Mouse (Mus musculus) granulocyte monocyte progenitor cell, adult 5-6 weeks (primary cell): ENCODE measurements at regions not wholly inside any gene's neighbourhood (a gene's known extent, or its start where the extent isn't known, plus 50 kb on each side); places are given as distances from the start of the nearest gene placed in this dataset.
"Not testable (repeated sequence)": the region's sequence is repeated elsewhere in the genome, so short reads cannot be mapped to it uniquely, and the experiment has no call there.

ENCODE experiments used
- ATAC-seq: replicated peaks from 2 replicates; pipeline ENCODE4 v1.8.0; 2016; ENCODE audit warnings: mild to moderate bottlenecking, moderate TSS enrichment, inconsistent platforms; ENCODE audit not compliant: poor library complexity, severe bottlenecking

DNA sequence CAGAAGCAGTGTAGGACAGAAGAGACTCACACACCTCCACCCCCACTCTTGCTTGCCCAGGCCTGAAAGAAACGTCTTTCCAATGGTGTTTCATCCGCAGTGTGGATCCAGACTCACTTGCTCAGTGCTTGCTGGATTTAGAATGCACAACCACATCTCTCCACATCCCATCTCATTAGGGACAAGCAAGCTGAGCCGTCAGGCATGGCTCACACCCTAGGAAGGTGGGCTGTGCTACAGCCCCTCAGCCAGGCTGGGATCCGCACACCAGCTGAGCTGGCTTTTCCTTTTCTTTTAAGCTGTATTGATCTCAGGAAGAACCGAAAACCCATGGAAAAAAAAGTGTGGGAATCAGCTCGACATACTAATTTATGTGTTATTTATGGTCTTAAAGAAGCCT, 151.1 kb downstream of the Srek1 start:
- no peak for ATAC-seq

- ATAC-seq, result no peak
These were observed 152.1 kb downstream of the Srek1 start for GRCm38 (mm10) chr13:103622324-103622723.

- not testable (repeated sequence) for ATAC-seq
These were observed 153.4 kb downstream of the Srek1 start for GRCm38 (mm10) chr13:103620958-103621357.

DNA sequence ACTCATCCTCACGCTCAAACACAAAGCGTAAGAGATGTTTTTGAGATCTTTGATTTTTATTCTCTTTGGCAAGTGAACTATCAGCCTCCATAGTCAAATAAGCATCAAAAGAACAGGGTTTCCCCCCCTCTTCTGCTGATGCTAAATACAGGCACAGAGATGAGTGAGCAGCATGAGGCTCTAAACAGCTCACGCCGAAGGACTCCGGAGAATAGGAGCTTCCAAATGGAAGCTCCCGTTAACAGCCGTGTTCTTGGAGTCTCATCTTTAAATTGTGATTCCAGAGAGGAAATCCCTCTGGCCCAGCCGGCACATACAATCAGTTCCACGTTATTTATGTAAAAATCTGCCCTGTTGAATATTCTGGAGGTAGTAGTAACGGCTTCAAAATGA, 161.1 kb downstream of the Srek1 start:
- no peak for ATAC-seq

GRCm38 (mm10) chr13:103612720-103613332, 161.6 kb downstream of the Srek1 start:
- ATAC-seq, result no peak

DNA sequence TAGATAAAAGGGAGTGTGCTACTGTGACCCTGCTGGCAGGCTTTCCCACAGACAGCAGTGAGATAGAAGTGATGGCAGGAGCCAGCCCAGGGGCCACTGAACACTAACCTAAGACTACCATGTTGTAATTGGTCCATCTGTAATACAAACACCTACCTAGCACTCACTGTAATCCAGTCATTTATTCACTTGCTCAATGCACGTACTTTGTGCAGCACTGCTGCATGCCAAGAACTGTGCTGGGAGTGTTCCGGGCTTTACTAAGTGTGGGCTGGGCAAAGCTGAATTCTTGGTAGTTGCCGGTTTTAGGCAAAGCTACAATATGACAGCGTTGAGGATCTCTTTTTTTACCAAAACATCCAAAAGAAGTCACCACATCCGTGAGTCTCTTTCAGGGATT, 172.1 kb downstream of the Srek1 start:
- no peak for ATAC-seq

- ATAC-seq, result no peak
These were observed 182.0 kb downstream of the Srek1 start for GRCm38 (mm10) chr13:103592371-103592770.

DNA sequence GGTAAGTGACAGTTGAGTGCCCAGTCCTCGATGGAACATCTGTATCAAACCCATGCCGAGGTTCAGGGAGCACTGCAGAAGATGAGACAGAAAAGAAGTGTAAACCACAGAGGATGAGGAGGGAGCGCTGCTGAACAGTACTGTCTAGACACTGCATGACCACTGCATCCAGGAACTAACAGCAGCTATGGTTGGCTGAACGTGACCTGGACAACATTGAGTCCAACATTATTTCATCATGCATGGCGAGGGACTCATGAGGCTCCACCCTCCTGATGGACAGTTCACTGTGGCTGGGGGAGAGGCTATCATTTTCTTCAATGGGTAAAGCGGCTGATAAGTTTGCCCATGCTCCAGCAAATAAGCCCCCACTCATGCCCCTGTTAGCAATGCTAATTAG, 182.5 kb downstream of the Srek1 start:
- no peak for ATAC-seq

- not testable (repeated sequence) for ATAC-seq
These were observed 183.0 kb downstream of the Srek1 start for GRCm38 (mm10) chr13:103591381-103591780.

DNA sequence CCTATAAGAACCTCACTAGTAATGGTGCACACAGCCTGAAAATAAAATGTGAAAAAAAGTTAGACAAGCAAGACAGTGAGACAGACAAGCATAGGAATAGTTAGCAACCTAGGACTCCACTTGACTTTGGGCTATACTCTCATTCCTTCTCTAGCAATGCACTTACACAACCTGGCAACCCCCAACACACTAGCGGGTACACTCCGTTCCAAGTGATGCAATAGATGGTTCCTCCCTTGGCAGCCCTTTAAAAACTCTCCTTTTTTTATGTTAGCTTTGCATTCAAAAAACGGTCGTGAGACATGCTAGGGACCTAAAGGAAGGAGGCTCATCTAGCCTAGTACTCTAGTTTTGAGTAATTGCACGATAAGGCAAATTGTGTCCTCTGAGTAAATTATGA, 184.8 kb downstream of the Srek1 start:
- no peak for ATAC-seq

- no peak for ATAC-seq
These were observed 197.6 kb downstream of the Srek1 start for GRCm38 (mm10) chr13:103576856-103577255.

DNA sequence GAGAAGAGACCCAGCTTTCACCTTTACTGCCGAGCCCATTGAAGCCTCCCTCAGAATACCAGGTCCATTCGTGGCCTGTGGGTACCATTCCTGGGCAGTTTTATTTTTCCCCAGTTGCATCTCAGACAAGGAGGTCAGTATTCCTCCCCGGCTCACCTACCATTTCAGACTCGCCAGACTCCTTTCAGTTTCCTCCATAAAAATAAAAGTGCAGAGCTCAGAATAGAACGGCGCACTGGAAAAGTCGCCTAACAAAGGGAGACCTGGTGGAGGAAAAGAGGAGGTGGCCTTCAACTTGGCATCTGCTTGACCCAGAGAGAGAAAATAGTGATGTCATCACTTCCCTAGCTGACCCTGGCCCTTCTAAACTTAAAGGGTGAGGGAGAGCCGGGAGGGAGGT, 209.7 kb downstream of the Srek1 start:
- no peak for ATAC-seq

DNA sequence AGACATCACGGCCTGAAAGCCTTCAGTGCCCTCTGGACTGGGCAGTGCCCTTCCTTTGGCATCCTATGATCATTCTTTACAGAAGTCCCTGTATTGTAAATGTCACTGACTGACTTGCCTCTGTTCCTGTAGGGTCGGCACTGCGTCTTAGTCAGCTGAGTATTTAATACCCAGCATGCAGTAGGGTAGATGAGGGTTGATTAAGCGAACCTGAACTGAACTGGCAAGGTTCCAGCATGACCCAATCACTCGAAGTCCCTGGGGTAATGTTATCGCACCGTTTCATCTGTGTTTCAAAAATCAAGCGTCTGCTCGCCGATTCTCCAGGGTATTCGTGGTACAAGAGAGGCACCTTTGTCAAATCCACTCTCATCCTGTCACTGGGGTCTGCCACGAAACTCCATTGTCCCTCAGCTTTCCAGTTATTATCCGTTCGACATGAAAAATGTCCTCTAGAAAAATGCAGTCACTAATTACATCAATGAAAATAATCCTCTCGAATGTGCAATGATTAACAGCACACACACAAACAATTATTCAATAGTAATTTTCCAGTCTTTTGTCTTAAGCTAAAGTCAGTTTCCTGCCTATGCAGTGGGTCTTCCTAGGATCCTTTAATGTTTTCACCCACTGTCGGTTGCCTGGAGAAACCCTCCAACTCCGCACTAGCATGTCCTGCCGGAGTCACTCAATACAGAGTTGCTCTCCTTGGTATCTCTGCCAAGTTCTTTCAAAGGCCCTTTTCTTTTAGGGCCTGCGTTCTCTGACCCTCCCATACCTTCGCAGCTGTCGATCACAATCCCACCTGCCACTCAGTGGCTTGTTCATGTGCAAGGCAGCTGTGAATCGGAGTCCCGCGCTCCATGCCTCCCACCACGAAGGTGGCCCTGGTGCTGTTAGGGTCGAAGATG, 212.4 kb downstream of the Srek1 start:
- ATAC-seq, result no peak

DNA sequence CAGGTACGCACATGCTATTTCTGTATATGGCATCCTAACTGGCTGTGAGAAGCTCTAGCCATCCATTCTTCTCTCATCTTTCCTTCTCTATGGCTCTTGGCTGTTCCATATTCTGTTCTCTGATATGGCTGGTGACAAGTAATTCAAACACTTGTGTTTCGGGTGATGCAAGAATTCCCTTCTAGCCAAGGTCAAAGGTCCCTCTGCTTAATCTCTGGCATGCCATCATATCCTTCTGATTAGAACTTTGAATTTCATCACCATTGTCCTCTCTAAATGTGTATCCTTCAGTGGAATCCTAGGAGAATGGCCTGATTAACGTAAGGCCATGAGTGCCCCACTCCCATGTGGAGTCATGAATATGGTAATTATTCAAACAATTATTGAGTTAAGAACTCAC, 215.5 kb downstream of the Srek1 start:
- ATAC-seq, result no peak

GRCm38 (mm10) chr13:103539577-103539976, 205.3 kb upstream of the Mast4 start:
- no peak for ATAC-seq

DNA sequence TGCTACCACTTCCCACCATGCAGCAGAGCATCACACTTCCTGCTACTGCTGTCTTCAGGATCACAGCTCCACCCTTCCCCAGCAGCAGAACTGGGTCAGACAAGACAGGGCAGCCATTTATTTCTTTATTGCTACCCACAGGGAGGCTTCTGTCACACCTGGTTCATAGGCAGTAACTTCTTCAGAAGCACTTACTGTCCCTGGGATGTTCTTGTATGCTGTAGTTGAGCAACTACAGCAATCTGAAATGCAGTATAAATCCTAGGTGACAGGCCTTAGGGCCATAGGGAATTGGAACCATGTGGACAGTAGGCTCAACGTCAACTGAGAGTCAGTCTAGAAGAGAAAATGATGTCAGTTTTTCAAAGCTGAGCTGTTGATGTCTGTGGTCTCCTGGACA, 179.5 kb upstream of the Mast4 start:
- ATAC-seq, result no peak

- no peak for ATAC-seq
These were observed 178.2 kb upstream of the Mast4 start for GRCm38 (mm10) chr13:103512476-103512875.

DNA sequence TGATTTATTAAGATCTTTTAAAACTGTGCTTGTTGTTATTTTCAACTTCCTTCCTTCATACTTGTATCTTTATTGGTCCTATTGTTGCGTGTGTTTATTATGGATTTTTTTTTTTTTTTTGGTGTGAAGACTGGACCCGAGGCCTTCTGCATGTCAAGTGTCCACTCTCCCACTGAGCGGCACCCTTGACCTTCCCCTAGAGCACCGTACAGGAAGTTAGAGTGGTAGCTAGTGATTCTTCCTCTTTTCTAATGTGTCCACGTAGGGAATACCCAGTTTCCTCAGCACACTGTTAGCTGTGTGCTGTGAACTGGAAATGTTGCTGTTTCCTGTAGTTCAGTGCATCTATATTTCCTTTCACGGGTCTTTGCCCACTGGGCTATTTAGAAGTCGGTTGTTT, 170.7 kb upstream of the Mast4 start:
- ATAC-seq, result peak; percentile 55

DNA sequence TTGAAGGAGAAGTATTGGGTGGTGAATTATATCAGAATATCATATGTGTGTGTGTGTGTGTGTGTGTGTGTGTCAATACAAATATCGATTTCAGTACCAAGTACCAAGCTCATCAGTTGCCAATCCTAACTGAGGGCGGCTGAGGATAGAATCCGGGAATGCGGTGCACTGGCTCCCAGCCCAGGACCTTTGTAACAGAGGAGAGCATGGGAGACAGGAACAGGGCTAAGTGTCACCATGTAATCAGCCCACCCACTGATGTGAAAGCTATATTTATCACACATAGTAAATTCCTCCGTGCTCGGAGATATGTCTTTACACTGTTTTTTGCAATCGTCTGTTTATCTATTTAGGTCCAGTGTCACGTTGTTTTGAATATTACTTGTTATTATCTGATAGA, 165.1 kb upstream of the Mast4 start:
- ATAC-seq, result no peak

DNA sequence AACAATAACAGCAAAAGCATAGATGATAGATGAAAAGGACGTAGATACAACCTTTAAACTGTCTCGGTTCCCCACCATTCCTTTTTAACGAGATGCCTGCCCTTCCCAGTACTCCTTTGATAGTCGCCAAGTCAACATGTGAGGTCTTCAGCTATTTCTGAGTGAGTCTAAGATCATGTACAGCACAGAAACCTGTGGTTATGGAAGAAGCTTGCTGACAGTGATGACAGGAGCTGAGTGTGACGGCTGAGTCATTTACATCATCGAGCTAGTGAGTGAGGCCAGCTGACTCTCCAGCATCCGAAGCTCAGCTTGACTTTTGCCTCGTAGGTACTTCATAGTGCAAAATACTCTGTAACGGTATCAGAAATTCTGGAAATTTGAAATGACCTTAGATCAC, 160.1 kb upstream of the Mast4 start:
- ATAC-seq, result no peak

DNA sequence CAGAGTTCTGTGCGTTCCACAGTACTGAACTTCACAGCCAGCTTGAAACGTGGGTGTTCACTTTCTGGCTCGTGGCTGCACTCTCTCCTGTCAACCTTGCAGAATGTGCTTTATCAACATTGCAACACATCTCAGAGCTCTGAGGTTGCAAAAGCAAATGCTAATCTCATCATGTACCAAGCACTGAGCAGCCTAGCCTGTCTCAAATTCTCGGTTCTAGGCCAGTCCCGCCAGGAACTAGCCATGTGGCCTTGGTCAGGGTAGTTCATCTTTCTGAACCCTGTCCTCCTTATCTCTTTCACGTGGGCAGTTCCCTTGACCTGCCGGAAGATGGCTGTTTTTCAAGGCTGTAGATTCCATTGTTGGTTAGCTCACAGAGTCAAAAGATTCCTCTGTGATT, 159.3 kb upstream of the Mast4 start:
- no peak for ATAC-seq

DNA sequence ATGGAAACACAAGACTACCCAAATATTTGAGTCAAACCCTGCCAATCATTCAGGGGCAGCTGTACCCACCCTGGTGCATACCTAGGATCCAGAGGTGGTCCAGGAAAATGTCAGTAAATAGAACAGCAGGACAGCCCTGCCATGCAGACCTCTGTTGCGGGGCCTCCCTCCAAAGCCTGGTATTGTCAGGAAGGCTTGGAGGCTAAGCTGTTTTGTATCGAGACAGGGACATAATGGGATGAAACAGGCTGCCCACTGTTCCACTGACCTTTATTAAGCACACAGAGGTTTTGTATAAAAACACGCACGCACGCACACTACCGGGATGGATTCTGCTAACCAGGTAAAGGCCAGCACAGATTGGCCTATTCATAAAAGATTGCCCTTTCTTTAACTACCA, 155.8 kb upstream of the Mast4 start:
- ATAC-seq, result no peak
